Mouse (Mus musculus) naive thymus-derived CD4-positive, alpha-beta T cell, adult 2 months (primary cell): ENCODE results near the gene Ehd1.
"Not testable (repeated sequence)": the region's sequence is repeated elsewhere in the genome, so short reads cannot be mapped to it uniquely, and the experiment has no call there.

Experiments used
- DNase-seq: peaks from one replicate; pipeline ENCODE4 v3.0.0-alpha.2; 2011; ENCODE audit warnings: low read depth

Gene Ehd1

GRCm38 (mm10) chr19:6279481-6280144, 3.1 kb downstream of the Ehd1 start:
- no peak for DNase-seq

DNA sequence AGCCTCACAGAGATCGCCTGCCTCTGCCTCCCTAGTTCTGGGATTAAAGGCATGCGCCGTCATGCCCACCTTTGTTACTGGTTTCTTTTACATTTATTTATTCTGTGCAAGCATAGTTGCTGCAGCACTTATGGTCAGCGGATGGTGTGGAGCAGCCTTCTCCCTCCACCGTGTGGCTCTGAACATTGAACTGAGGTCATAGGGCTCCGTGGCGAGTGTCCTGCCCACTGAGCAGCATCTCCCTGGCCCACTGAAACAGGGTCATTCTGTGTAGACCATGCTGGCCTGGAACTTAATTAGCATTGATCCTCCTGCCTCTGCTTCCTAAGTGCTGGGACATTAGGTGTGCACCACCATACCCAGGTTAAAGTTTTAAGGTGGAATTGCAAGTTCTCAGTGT, 4.0 kb downstream of the Ehd1 start:
- no peak for DNase-seq

DNA sequence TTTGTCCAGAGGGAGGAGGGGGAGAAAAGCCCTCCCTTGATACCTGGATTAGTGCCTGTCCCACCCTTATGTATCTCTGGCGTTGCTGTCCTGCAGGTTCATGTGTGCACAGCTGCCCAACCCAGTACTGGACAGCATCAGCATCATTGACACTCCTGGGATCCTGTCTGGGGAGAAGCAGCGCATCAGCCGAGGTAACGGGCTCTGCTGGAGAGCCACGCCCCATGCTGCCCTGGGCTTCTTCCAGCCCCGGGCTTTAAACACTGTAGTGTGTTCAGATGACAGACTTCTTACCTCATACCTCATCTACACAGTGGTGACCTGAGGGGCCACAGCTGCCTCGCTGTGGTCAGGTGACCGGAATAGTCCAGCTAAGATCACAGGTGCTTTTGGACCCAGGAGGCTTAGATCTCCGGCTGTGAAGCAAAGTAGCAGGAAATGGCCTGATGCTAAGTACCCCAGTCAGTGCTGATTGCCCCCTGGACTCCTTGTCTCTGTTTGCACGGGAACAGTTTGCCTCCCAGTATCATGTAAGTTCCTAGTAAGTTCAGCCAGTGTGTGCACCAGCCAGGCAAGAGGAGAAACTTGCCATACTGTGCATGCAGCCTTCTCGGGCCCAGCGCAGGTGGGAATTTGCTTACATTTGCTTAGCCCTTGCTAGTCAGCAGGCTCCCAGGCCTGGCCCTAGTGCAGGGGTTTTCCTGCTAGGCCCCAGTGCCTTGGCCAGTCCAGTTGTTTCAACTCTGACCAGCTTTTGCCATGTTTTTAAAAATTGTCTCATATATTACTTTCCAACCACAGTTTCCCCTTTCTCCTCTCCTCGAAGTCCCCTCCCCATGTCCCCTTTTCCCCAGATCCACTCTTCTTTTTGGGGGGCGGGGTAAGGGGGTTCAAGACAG, 4.8 kb downstream of the Ehd1 start:
- no peak for DNase-seq

DNA sequence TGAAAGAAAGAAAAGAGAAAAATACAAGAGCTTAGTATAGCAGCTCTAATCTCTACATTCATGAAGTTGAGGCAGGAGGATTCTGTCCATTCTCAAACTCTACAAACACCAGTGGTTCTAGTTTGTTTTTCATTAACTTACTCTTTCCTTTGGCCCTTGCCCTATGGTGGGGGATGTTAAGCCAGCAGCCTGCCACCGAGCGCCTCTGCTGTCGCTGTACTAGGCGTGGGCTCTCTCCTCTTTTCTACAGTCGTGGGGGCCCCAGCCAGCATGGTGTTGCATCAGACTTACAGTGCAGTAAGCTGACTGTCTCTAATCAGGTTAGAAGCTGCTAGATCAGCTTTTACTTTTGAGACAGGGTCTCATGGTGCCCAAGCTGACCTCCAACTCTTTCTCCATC, 6.5 kb downstream of the Ehd1 start:
- no peak for DNase-seq

GRCm38 (mm10) chr19:6284502-6284901, 8.0 kb downstream of the Ehd1 start:
- no peak for DNase-seq

GRCm38 (mm10) chr19:6285226-6285625, 8.7 kb downstream of the Ehd1 start:
- no peak for DNase-seq

DNA sequence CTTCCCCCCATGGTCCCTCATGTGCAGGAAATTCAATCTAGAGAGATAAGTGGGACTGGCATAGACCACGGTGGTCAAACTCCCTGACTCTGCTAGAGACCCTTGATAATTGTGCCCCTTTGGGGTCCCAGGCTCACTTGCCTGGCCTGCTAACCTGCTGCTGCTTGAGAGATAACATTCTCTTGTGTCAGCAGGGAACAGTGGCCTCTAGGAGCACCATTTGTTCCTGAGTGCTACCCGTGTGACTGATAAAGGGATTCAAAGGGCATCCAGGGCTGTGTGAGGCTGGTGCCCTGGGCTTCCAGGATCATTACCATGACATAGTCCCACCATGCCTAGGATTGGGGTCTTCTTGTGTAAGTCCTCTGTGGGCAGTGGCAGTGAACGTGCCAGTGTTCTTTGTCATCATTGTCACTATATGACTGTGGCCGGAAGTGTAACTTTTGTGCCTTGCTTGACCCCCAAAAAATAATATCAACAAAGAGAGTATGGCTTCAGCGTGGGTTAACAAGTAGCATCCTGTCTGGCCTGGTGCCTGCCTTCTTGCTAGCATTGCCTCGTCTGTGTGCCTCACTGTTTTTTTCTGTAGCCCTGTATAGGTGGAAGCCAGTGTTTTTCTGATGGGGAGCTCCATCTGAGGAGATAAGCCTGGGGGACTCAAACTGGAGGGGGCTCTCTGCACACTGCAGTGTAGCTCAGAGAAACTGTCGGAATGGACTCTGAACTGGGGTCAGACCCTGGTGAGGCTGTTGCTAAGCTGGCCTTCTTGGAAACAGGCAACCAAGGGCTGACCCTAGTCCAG, 9.3 kb downstream of the Ehd1 start:
- no peak for DNase-seq

GRCm38 (mm10) chr19:6286434-6287401, 10.2 kb downstream of the Ehd1 start:
- no peak for DNase-seq

- DNase-seq, result no peak
Measured at GRCm38 (mm10) chr19:6288236-6288894, 11.8 kb downstream of the Ehd1 start.

DNA sequence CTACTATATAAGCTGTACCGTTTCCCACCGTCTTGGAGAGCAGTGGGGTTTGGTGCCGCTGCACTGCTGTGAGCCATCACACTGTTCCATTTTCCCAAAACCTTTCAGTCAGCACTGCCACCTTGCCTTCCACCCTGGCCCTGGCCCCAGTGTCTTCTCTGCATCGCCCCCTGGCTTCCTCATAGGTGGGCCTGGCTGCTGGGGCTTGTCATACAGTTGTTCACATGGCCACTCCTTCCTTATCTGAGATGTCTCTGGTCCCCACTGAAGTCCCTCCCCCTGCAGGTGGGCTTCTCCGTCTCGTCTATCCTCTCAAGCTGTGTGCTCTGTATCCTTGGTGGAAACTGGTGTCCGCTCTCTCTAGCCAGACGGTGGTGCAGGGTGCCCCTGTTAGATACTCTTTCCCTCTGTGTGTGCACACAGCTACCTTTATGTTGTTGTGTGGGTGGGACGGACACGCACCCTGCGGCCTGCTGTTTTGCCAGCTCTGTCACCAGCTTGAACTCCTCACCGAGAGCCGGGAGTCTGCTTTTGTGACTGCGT, 13.2 kb downstream of the Ehd1 start:
- no peak for DNase-seq

DNA sequence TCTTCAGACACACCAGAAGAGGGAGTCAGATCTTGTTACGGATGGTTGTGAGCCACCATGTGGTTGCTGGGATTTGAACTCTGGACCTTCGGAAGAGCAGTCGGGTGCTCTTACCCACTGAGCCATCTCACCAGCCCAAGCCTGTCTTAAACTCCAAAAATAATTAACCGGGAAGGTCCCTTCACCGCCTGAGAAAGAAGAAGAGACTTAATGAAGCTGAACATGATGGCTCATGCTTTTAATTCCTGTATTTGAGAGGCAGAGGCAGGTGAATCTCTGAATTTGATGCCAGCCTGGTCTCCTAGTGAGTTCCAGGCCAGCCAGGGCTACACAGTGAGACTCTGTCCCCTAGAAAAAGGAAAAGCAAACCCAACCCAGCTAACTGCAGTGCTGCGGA, 14.2 kb downstream of the Ehd1 start:
- DNase-seq, result not testable (repeated sequence)

DNA sequence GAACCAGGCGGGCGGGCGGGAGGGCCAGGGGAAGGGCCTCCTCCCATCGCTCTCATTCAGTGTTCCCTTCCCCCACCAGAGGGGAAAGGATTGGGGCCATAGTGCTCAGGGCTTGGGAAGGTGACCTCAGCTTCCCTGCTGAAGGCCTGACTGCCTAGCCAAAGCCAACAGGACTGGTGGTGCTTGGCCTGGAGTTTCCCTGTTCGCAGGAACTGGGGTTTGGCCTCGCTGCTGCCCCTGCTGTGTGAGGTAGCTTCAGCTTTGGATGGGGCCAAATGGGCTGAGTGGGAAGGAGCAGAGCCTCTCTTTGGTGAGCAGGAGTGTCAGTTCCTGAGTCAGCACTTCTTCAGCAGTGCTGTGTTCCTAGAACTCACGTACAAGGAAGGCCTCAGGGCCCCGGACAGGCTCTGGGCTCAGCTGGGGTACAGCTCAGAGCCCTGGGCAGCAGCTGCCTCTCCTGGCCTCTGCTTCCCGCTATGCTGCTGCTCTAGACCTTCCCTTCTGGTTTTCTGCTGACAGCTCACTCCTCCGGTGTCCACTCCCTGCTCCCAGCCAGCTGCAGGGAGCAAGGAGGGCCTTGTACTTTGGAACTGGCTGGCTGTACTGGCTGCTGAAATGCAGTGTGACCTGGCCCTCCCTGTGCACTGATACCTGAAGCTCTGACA, 14.7 kb downstream of the Ehd1 start:
- no peak for DNase-seq

- no peak for DNase-seq
Measured at GRCm38 (mm10) chr19:6292262-6292661, 15.7 kb downstream of the Ehd1 start.

GRCm38 (mm10) chr19:6294301-6294700, 17.8 kb downstream of the Ehd1 start:
- DNase-seq, result no peak

DNA sequence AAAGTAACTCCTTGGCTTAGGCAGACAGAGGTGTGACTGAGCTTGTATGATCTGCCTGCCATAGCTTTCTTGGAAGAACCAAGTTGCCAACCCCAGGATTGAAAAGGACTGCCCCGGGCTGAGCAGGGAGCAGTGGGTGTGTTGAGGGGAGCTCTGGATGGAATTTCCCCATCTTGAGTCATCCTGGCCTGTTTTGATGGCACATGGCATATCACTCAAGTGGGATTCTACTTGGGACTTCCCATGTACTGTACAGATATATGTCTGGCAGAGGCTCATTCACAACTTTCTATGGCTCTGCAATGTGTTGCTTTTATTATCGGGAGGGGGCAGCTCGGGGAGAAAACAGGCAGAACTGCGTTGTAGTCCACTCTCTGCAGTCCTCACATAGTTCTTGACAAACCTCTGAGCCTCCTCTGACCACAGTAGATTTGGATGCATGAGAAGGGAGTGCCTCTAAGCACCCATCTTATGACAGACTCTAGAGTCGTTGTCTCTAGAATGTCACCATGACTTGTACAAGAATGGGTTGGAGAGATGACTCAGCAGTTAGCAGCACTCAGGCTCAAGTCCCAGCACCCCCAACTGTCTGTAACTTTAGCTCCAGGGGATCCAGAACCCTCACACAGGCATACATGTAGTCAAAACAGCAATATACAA, 20.2 kb downstream of the Ehd1 start:
- DNase-seq, result no peak

- no peak for DNase-seq
Measured at GRCm38 (mm10) chr19:6297641-6298040, 21.1 kb downstream of the Ehd1 start.

DNA sequence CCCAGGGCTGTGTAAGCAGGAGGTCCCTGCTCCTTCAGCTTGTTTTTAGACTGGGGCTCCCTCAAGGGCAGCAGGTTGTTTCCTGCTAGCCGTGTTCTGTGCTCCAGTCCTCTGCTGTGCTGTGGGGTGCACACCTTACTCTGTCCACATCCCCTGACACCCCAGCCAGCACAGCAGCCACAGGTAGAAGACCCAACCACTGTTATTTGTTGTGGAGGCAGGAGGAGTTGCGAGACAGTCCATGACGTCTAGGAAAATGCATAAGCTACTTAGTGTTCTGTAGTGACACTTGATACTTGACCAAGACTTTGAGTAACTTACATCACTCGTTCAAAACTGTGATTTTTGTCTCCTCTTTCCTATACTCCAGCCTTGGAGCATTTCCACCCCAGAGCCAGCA, 22.5 kb downstream of the Ehd1 start:
- no peak for DNase-seq

DNA sequence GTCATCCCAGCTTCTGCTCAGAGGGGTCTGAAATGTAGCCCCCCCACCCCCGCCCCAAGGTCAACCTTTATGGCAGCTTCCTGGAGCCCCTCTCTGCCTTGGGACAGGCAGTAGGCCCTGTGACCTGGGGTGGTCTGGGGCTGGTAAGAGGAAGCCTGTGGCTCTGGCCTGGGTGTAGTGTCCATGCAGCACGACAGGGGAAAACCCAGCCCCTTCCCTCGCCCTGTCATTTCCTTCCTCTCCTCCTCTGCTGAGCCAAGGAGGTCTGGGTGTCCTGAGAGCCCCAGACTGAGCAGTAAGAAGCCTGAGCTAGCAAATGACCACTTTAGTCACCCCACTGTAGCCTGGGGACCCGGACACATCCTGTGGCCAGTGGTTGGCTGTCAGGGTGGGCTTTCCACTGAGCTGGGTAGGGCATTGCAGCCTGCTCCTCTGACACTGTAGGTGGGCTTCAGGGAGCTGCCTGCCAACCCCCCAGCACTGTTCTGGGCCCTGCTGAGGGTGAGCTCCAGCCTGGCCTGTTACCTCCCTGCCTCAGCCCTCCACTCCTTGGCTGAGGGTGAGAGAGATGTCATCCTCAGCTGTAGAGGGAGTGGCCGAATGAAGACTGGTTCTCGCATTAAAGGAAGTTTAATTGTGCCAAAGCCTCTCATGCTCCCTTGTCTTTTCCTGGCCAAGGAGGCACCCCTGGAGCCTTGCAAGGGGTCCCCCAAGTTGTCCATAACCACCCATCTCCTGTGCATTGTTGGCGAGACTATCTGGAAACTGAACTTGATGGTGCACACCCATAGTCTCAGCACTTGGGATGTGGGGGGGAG, 23.1 kb downstream of the Ehd1 start:
- DNase-seq, result no peak

- no peak for DNase-seq
Measured at GRCm38 (mm10) chr19:6300402-6300841, 23.9 kb downstream of the Ehd1 start.
